ENCODE assay signal across 10 mouse cellular contexts in genomic region chr5:142139978-142140377, GRCm38 (mm10).
A peak's percentile ranks its signal among the peaks of the same experiment; 100 is the strongest.
DNase-seq lines count a peak whose midpoint lies in the region; ATAC-seq and TF ChIP-seq lines count a peak whose summit lies in the region.
"Had no signal": no experiment of that assay in that cellular context is flagged by ENCODE, and none has a peak within 500 bp of the region (broad histone marks: within the 10 kb centered on the region; RNA-seq: fewer than 3 reads in every experiment).

No protein-coding gene starts in this region.

- no peak for ATAC-seq in granulocyte monocyte progenitor cell, adult 5-6 weeks (replicated peaks; ENCODE audit: poor library complexity, severe bottlenecking)
- no peak for ATAC-seq in intestine, postnatal 0 days
- ATAC-seq in megakaryocyte, adult 5-6 weeks (ENCODE audit: poor library complexity, severe bottlenecking), result no peak

- no peak overlapping the region for H3K9ac ChIP-seq in intestine, postnatal 0 days (ENCODE audit: low read depth, low read length)

- peak; percentile 34 for DNase-seq in Muller cell, postnatal 12 days (ENCODE audit: inconsistent ontology term)
- DNase-seq in brain, embryonic 14.5 days (ENCODE audit: low read depth), result peak; percentile 76
- peak; percentile 13 to 31 for DNase-seq in frontal cortex, postnatal 14 days (ENCODE audit: low spot score in 2 of 2)
- DNase-seq in left cerebral cortex, adult 11 months (ENCODE audit: low spot score), result peak; percentile 6
- no peak for DNase-seq in thymus, adult 2 months
- DNase-seq: thymus, adult 18-20 months had no signal

- no peaks in the 10 kb centered on the region for H3K36me3 ChIP-seq in thymus, adult 2 months (ENCODE audit: control insufficient read depth, insufficient read depth, low read length)
- H3K36me3 ChIP-seq in intestine, postnatal 0 days (ENCODE audit: control insufficient read depth, insufficient read depth), result no peaks in the 10 kb centered on the region

- WGBS in thymus, adult 2 months, result 83% methylated on average over 7 of the region's 7 CpGs
- 60% methylated on average over 7 of the region's 7 CpGs for WGBS in intestine, postnatal 0 days

- no peak overlapping the region for H3K27ac ChIP-seq in thymus, adult 2 months (ENCODE audit: control insufficient read depth, insufficient read depth, low read length)
- H3K27ac ChIP-seq in intestine, postnatal 0 days (ENCODE audit: low read depth, low read length), result no peak overlapping the region
- H3K27ac ChIP-seq: macrophage had no signal

- no peaks in the 10 kb centered on the region for H3K4me1 ChIP-seq in thymus, adult 2 months (replicated peaks; ENCODE audit: control insufficient read depth, insufficient read depth, low read length)
- no peaks in the 10 kb centered on the region for H3K4me1 ChIP-seq in intestine, postnatal 0 days (replicated peaks; ENCODE audit: control insufficient read depth, insufficient read depth, low read length)

- H3K4me3 ChIP-seq in thymus, adult 2 months (ENCODE audit: control insufficient read depth, insufficient read depth, low read length), result no peak overlapping the region
- H3K4me3 ChIP-seq in intestine, postnatal 0 days (ENCODE audit: low read depth, low read length), result no peak overlapping the region

- no peaks in the 10 kb centered on the region for H3K27me3 ChIP-seq in thymus, adult 2 months (ENCODE audit: control insufficient read depth, insufficient read depth, low read length)
- no peaks in the 10 kb centered on the region for H3K27me3 ChIP-seq in intestine, postnatal 0 days (replicated peaks; ENCODE audit: control insufficient read depth, insufficient read depth, low read length)

- H3K4me2 ChIP-seq in intestine, postnatal 0 days (replicated peaks; ENCODE audit: low read depth), result no peak overlapping the region

- TF ChIP-seq POLR2A in brain, embryonic 14.5 days (IDR thresholded peaks at IDR 0.05; ENCODE audit: borderline replicate concordance, extremely low read depth, insufficient read depth, insufficient read length, poor library complexity, severe bottlenecking), result no peak
- TF ChIP-seq POLR2A in thymus, adult 2 months (IDR thresholded peaks at IDR 0.05; ENCODE audit: control insufficient read depth, extremely low read depth, insufficient read depth, low read length, poor library complexity), result no peak

- no peak for TF ChIP-seq CTCF in brain, embryonic 14.5 days (IDR thresholded peaks at IDR 0.05; ENCODE audit: borderline replicate concordance, extremely low read depth, insufficient read depth, insufficient read length)
- TF ChIP-seq CTCF in thymus, adult 2 months (IDR thresholded peaks at IDR 0.05; ENCODE audit: borderline replicate concordance, control insufficient read depth, extremely low read depth, insufficient read depth, low read length, poor library complexity), result no peak
- TF ChIP-seq CTCF in intestine, postnatal 0 days (IDR thresholded peaks at IDR 0.05; ENCODE audit: low read depth), result no peak

- no peaks in the 10 kb centered on the region for H3K9me3 ChIP-seq in intestine, postnatal 0 days (ENCODE audit: control insufficient read depth)
